Mouse (Mus musculus) adrenal gland (tissue): ENCODE measurements at regions not wholly inside any gene's neighbourhood (a gene's known extent, or its start where the extent isn't known, plus 50 kb on each side); places are given as distances from the start of the nearest gene placed in this dataset.

Experiments used
- intact Hi-C: fragments of 180-260 bp; cut with DNase I; formaldehyde crosslinking; loops from one replicate; pipeline ENCODE4 v1.15.1; 2025

- intact Hi-C loops = no loop called here
Measured at GRCm38 (mm10) chr15:33780960-33781359, 576.7 kb downstream of the 9430069I07Rik start.

- intact Hi-C loops = no loop called here
Measured at GRCm38 (mm10) chr15:33759496-33759895, 598.2 kb downstream of the 9430069I07Rik start.

- intact Hi-C loops = no loop called here
Measured at GRCm38 (mm10) chr15:33758771-33759170, 598.9 kb downstream of the 9430069I07Rik start.
